Mouse (Mus musculus): ENCODE measurements around the gene Zbtb20.

DNA sequence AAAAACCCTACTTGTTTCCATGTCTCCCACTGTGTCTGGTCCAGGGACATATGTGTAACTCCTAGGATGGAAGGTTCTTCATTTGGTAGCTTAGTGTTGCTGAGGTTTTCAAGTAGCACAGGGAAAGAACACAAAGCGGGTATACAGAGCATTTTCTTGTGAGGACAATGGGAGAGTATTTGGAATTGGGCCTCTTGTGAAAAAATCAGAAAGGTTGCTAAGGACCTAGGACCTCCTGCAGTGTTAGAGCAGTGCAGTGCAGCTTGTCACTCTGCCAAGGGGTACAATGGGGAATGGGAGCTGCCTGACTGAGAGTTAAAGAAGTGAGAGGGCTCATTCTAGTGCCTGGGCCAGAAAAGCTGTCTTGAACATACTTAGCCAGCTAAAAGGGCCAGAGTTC lies 410.6 kb downstream of the Zbtb20 start:
- no peak for TF ChIP-seq CTCF (IDR thresholded peaks at IDR 0.05)
- TF ChIP-seq EP300 (IDR thresholded peaks at IDR 0.05), result no peak
